Mouse (Mus musculus) bone marrow, adult 2 months (tissue): ENCODE data around the gene Nhsl1.

Source experiments
- CTCF ChIP-seq: fragments of 200-500 bp; IDR thresholded peaks from 2 replicates; pipeline ENCODE4 v1.5.1; 2011; ENCODE audit warnings: low read length, control low read depth; ENCODE audit not compliant: control insufficient read depth, insufficient read depth
- POLR2A ChIP-seq: fragments of 200-500 bp; IDR thresholded peaks from 2 replicates; pipeline ENCODE4 v1.6.1; 2011; ENCODE audit warnings: low read depth, mild to moderate bottlenecking, control low read depth, low read length, borderline replicate concordance; ENCODE audit not compliant: control insufficient read depth

- TF ChIP-seq CTCF: no peak
- no peak for TF ChIP-seq POLR2A
Measured at GRCm38 (mm10) chr10:18445603-18446358, 127.0 kb downstream of the Nhsl1 start.
